Mouse (Mus musculus): ENCODE results near the gene Hivep3.

Hivep3 gene

GRCm38 (mm10) chr4:119871861-119872582 lies 138.4 kb downstream of the Hivep3 start:
- no peak for DNase-seq (ENCODE audit: low read depth, low spot score)

DNA sequence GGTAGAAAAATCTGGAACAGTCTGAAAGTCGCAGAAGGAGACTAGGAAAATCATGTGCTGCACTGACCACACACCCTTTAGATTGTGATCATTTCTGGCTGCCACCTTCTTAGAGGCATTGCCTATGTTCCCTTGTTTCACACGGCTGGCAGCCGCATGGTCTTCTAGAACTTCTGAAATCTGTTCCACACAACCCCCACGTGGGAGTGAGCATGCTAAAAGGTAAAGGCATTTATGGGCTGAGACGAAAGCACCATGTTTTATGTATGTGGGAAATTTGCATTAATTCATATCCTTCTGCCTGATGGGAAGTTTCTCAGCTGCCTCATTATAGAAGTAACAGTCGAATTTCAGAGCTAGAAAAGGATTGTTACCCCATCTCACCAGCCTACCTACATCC lies 140.4 kb downstream of the Hivep3 start:
- no peak for DNase-seq (ENCODE audit: low read depth, low spot score)

- no peak for DNase-seq (ENCODE audit: low read depth, low spot score)
These were observed 142.0 kb downstream of the Hivep3 start for GRCm38 (mm10) chr4:119875592-119875991.

DNA sequence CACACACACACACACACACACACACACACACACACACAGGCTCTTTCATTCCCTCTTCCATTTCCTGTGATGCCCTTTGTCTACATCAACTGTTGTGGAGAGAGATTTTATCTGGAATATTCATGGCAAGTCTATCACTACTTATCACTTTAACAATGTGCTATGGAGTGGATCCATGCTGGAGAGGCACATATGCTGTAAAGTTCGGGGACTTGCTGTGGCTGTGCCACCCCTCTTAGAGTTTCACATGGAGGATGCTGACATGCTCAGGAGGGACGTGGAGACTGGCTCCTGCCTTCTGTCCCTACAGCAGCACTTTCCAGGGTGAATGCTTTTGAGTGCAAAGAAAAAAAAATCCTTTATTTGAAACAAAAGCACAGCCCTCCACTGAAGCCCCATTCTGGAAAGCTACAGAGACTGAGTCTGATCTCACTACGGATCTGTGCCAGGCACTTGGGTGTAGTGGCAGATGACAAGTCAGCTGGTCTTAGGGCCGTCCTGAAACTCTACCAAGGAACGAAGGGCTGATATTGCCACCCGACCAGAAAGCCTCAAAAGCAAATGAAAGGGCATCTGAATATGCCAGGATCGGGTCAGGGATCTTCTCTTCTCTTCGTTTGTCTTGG lies 143.1 kb downstream of the Hivep3 start:
- DNase-seq (ENCODE audit: low read depth, low spot score): no peak

DNA sequence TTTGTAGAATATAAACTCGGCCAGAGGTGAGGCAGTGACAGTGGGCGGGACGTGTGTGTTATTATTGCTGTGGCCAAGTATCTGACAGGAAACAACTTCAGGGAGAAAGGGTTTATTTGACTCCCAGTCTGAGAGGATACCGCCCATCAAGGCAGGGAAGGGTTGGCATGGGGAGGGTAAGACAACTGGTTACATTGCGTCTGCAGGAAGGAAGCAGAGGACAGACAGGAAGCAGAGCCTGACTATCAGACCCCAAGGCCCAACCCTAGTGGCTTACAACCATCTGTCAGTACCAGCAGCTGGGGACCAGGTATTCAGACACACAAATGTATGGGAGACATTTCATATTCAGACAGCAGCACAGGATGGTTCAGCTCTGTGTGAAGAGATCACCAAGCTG lies 144.6 kb downstream of the Hivep3 start:
- no peak for DNase-seq (ENCODE audit: low read depth, low spot score)

DNA sequence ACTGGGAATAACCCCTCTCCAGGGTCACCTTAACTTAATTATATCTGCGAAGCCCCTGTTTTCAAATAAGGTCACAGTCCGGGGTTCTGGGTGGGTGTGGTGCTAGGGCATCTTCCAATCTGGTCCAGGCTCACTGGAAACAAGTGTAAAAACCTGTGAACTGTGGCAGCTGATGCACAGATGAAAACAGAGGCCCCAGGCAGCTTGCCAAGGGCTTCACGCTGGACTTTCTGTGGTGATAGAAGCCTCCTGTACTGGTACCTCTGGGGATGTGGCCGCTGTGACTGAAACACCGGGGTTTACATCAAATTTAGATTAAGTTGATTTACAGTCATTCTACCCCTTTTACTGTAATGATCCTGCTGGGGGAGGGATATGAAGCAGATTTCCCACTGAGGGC lies 146.1 kb downstream of the Hivep3 start:
- no peak for DNase-seq (ENCODE audit: low read depth, low spot score)

DNA sequence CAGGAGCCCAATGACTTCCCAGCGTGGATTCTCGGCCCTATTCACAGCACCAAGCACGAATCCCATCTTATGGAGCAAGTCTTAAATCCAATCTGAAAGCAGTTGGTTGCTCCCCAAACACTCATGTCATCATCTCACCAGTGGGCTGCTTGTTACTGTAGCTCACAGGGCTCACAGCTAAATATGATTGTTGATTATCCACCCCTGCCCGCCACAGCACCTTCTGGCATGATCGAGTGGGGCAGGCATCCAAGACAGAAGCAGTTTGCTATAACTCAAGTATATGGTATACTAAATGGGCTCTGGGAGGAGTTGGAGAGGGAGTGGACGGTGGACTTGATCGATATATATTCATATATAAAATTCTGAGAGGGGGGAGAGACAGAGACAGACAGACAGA lies 146.7 kb downstream of the Hivep3 start:
- no peak for DNase-seq (ENCODE audit: low read depth, low spot score)

GRCm38 (mm10) chr4:119881292-119881691 lies 147.7 kb downstream of the Hivep3 start:
- no peak for DNase-seq (ENCODE audit: low read depth, low spot score)

- no peak for DNase-seq (ENCODE audit: low read depth, low spot score)
These were observed 148.8 kb downstream of the Hivep3 start for GRCm38 (mm10) chr4:119882401-119882800.

GRCm38 (mm10) chr4:119882814-119883213 lies 149.2 kb downstream of the Hivep3 start:
- DNase-seq (ENCODE audit: low read depth, low spot score): no peak

DNA sequence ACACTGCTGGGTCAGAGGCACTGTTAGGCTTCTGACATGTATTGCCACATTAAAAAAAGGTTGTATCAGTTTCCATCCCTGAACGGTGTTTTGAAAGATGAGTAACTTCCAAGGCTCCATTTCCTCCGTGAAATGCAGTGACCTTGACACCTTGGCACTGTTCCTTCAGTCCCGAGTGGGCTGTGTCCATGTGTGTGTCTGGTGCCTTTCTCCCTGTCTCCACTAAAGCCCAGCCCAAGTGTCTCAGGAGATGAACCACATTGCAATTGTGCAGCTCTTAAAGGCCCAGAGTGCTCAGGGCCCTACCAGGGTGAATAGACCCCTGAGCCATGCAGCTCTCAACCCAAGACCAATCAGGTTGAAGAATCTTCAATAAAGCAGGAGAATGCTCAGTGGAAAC lies 153.0 kb downstream of the Hivep3 start:
- DNase-seq (ENCODE audit: low read depth, low spot score): no peak

DNA sequence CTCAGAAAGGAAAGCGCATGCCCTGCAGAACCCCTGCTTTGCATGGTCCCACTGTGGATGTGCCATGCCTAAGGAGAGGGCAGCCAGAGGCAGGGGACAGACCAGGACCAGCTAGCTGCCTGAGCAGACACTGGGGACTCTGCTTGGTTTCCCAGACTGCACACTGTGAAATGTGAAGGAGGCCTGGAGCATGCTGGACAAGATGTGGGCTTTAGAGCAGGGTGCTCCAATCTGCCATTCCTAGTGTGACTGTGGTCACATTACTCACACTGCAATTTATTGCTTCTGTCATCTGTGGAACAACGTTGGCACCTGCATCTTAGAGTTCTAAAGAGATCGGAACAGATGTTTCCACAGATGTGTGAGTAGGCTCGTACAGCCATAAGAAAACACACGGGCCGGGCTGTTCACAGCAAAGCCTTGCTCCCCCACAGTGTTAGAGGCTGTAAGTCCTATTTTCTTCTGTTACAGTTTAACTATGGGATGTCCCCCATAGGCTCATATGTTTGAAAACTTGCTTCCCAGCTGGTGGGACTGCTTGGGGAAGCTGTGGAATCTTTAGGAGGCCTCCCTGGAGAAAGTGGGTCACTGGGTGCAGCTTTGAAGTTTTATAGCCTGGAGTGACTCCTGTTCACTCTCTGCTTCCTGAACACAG lies 154.1 kb downstream of the Hivep3 start:
- DNase-seq (ENCODE audit: low read depth, low spot score): no peak

GRCm38 (mm10) chr4:119889760-119890159 lies 156.2 kb downstream of the Hivep3 start:
- DNase-seq (ENCODE audit: low read depth, low spot score): no peak

DNA sequence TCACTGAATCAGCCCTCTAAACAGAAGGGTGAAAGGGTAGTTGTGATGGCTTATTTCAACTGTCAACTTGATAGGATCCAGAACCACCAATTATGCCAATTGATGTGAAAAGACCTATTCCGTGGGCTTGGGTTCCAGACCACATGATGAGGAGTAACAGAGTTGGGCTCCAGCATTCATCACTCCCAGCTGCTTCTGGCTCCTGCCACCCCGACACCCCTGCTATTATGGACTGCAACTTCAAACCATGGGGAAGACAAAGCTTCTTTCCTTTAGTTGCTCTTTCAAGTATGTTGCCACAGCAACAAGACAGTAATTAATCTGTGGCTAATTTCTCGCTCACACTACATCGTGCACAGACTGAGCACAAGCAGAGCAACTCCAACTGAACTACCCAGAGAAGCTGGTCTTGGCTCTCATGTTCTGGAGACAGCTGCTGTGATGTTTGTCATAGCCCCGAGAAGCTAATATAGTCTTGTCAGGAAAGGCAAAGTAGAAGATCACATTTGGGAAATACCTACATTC lies 159.7 kb downstream of the Hivep3 start:
- DNase-seq (ENCODE audit: low read depth, low spot score): no peak

- DNase-seq (ENCODE audit: low read depth, low spot score): no peak
These were observed 161.3 kb downstream of the Hivep3 start for GRCm38 (mm10) chr4:119894797-119895458.

DNA sequence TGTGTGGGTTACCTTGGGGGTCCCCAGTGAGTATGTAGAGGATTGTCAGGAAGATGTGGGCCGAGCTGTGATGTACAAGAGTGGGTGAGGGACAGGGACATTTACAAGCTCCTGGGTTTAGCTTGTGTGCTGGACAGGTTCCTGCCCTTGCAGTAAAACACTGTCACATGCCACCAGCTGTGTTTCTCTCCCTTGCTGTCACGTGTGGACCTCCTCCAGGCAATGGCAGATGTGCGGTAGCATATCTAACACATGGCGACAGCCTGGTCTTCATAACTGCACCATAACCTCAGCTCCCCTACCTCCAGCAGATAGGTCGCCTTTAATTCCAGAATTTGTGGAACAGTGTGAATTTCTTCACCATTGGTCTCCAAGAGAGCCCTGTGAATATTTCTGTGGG lies 161.9 kb downstream of the Hivep3 start:
- no peak for DNase-seq (ENCODE audit: low read depth, low spot score)

- DNase-seq (ENCODE audit: low read depth, low spot score): no peak
These were observed 163.0 kb downstream of the Hivep3 start for GRCm38 (mm10) chr4:119896572-119896971.

DNA sequence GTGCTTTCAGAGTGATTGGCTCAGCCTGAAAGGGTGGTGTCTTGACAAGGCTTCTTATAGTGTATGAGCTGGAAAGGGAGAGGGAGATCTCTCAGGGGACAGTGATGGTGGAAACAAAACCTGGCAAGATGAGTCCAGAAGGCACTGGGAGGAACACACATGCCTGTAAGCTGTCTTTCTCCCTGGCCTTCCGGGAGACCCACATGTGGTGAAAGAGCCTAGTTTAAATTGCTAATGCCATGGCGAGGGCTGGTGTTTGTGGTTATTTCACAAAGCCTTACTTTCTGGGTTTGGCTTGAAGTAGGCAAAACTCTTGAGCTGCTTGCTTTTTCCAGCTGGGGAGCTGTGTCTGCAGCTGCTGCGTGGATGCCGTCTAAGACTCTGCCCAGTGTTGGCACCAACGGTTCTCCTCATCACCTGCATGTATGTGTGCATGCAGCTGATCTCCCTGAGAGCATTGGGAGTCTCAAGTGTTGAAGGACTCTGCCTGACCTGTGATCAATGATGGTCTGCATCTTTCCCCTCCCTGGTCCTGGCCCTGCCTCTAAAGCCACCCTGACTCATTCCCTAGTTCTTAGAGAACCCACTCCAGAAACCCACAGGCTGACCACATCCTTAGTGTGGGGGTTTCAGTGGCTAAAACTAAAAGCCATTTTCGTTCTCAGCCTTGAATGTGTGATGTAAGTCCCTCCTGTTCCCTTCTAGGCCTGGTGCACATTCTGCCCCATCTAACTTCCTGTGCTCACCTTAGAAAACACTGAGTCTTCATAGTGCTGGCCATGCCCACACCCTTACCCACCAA lies 163.7 kb downstream of the Hivep3 start:
- DNase-seq (ENCODE audit: low read depth, low spot score): no peak

- DNase-seq (ENCODE audit: low read depth, low spot score): no peak
These were observed 168.2 kb downstream of the Hivep3 start for GRCm38 (mm10) chr4:119901556-119902491.

DNA sequence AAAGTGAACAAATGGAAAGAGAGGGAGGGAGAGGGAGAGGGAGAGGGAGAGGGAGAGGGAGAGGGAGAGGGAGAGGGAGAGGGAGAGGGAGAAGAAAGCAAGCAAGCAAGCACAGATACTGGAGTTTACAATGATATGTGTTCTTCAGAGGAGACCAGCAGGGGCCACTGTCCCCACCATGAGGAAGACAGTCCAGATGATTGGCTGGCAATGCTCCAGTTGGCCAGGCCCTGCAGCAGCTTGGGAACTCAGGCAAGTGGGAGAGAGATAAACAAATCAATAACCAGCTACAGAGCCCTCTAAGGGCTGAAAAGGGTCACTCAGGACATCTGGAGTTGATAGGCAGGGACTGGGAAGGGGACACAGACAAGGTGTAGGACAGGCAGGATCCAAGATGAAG lies 169.7 kb downstream of the Hivep3 start:
- no peak for DNase-seq (ENCODE audit: low read depth, low spot score)
